Mouse (Mus musculus): ENCODE results near the gene Irgq. TPM values are rescaled to one million over a fixed set of nuclear protein-coding genes. Genes with fewer than 3 reads are reported as not detected.

Gene Irgq
- polyA plus RNA-seq, 1 experiment: not detected

- Histone ChIP-seq H3K4me1 (ENCODE audit: control insufficient read depth, insufficient read depth, low read length) (peaks cover 7% of the 10 kb centered on the region), H3K4me3 (ENCODE audit: insufficient read depth, low read depth, low read length) (no peak overlapping the region), H3K27ac (ENCODE audit: insufficient read depth, low read depth, low read length) (no peak overlapping the region)
- TF ChIP-seq POLR2A (IDR thresholded peaks at IDR 0.05; ENCODE audit: insufficient read depth, low read depth, low read length) (no peak), CTCF (IDR thresholded peaks at IDR 0.05; ENCODE audit: insufficient read depth, low read depth, low read length) (no peak)
- 88% methylated on average over 6 of the region's 6 CpGs for WGBS
These were observed 6.8 kb upstream of the Irgq start for GRCm38 (mm10) chr7:24523723-24524122.

GRCm38 (mm10) chr7:24524978-24525377, 5.5 kb upstream of the Irgq start:
- WGBS: 75% methylated on average over 6 of the region's 6 CpGs
- H3K4me3 ChIP-seq (ENCODE audit: insufficient read depth, low read depth, low read length): no peak overlapping the region
- H3K27ac ChIP-seq (ENCODE audit: insufficient read depth, low read depth, low read length): no peak overlapping the region
- no peak for TF ChIP-seq POLR2A (IDR thresholded peaks at IDR 0.05; ENCODE audit: insufficient read depth, low read depth, low read length)
- 0 out of 2 replicates have a peak, but pooled peaks have one; percentile 8 for TF ChIP-seq CTCF (IDR thresholded peaks at IDR 0.05; ENCODE audit: insufficient read depth, low read depth, low read length)
- H3K4me1 ChIP-seq (ENCODE audit: control insufficient read depth, insufficient read depth, low read length): peaks cover 12% of the 10 kb centered on the region

- Histone ChIP-seq H3K4me1 (ENCODE audit: control insufficient read depth, insufficient read depth, low read length) (peaks cover 12% of the 10 kb centered on the region), H3K27ac (ENCODE audit: insufficient read depth, low read depth, low read length) (no peak overlapping the region), H3K4me3 (ENCODE audit: insufficient read depth, low read depth, low read length) (no peak overlapping the region)
- 43% methylated on average over 12 of the region's 12 CpGs for WGBS
- TF ChIP-seq CTCF (IDR thresholded peaks at IDR 0.05; ENCODE audit: insufficient read depth, low read depth, low read length) (no peak), POLR2A (IDR thresholded peaks at IDR 0.05; ENCODE audit: insufficient read depth, low read depth, low read length) (no peak)
These were observed 4.6 kb upstream of the Irgq start for GRCm38 (mm10) chr7:24525686-24526420.

GRCm38 (mm10) chr7:24528861-24529260, 1.6 kb upstream of the Irgq start:
- no peak overlapping the region for H3K4me3 ChIP-seq (ENCODE audit: insufficient read depth, low read depth, low read length)
- 89% methylated on average over 11 of the region's 11 CpGs for WGBS
- H3K4me1 ChIP-seq (ENCODE audit: control insufficient read depth, insufficient read depth, low read length): peaks cover 28% of the 10 kb centered on the region
- no peak for TF ChIP-seq POLR2A (IDR thresholded peaks at IDR 0.05; ENCODE audit: insufficient read depth, low read depth, low read length)
- no peak for TF ChIP-seq CTCF (IDR thresholded peaks at IDR 0.05; ENCODE audit: insufficient read depth, low read depth, low read length)
- no peak overlapping the region for H3K27ac ChIP-seq (ENCODE audit: insufficient read depth, low read depth, low read length)

GRCm38 (mm10) chr7:24529580-24529979, 909 bp upstream of the Irgq start:
- H3K4me1 ChIP-seq (ENCODE audit: control insufficient read depth, insufficient read depth, low read length): peaks cover 32% of the 10 kb centered on the region
- 52% methylated on average over 11 of the region's 11 CpGs for WGBS
- H3K4me3 ChIP-seq (ENCODE audit: insufficient read depth, low read depth, low read length): peak overlapping the region; percentile 71
- TF ChIP-seq POLR2A (IDR thresholded peaks at IDR 0.05; ENCODE audit: insufficient read depth, low read depth, low read length) (no peak), CTCF (IDR thresholded peaks at IDR 0.05; ENCODE audit: insufficient read depth, low read depth, low read length) (no peak)
- H3K27ac ChIP-seq (ENCODE audit: insufficient read depth, low read depth, low read length): peak overlapping the region; percentile 96

- Histone ChIP-seq H3K4me1 (ENCODE audit: control insufficient read depth, insufficient read depth, low read length) (peaks cover 32% of the 10 kb centered on the region), H3K4me3 (ENCODE audit: insufficient read depth, low read depth, low read length) (peak overlapping the region; percentile 75), H3K27ac (ENCODE audit: insufficient read depth, low read depth, low read length) (peak overlapping the region; percentile 63)
- TF ChIP-seq CTCF (IDR thresholded peaks at IDR 0.05; ENCODE audit: insufficient read depth, low read depth, low read length): peak; percentile 56; the same call in 1 of the 2 replicates
- TF ChIP-seq POLR2A (IDR thresholded peaks at IDR 0.05; ENCODE audit: insufficient read depth, low read depth, low read length): no peak
- under 1% methylated on average over 43 of the region's 43 CpGs for WGBS
These were observed 902 bp downstream of the Irgq start for GRCm38 (mm10) chr7:24531211-24531971.

- peaks cover 29% of the 10 kb centered on the region for H3K4me1 ChIP-seq (ENCODE audit: control insufficient read depth, insufficient read depth, low read length)
- no peak for TF ChIP-seq CTCF (IDR thresholded peaks at IDR 0.05; ENCODE audit: insufficient read depth, low read depth, low read length)
- TF ChIP-seq POLR2A (IDR thresholded peaks at IDR 0.05; ENCODE audit: insufficient read depth, low read depth, low read length): no peak
- 81% methylated on average over 28 of the region's 28 CpGs for WGBS
- H3K27ac ChIP-seq (ENCODE audit: insufficient read depth, low read depth, low read length): no peak overlapping the region
- H3K4me3 ChIP-seq (ENCODE audit: insufficient read depth, low read depth, low read length): no peak overlapping the region
These were observed 2.6 kb downstream of the Irgq start for GRCm38 (mm10) chr7:24533031-24533571.

GRCm38 (mm10) chr7:24533806-24534205, 3.3 kb downstream of the Irgq start:
- no peak overlapping the region for H3K27ac ChIP-seq (ENCODE audit: insufficient read depth, low read depth, low read length)
- WGBS: 52% methylated on average over 42 of the region's 42 CpGs
- TF ChIP-seq POLR2A (IDR thresholded peaks at IDR 0.05; ENCODE audit: insufficient read depth, low read depth, low read length) (no peak), CTCF (IDR thresholded peaks at IDR 0.05; ENCODE audit: insufficient read depth, low read depth, low read length) (no peak)
- peaks cover 33% of the 10 kb centered on the region for H3K4me1 ChIP-seq (ENCODE audit: control insufficient read depth, insufficient read depth, low read length)
- H3K4me3 ChIP-seq (ENCODE audit: insufficient read depth, low read depth, low read length): no peak overlapping the region

GRCm38 (mm10) chr7:24534301-24534700, 3.8 kb downstream of the Irgq start:
- Histone ChIP-seq H3K27ac (ENCODE audit: insufficient read depth, low read depth, low read length) (no peak overlapping the region), H3K4me3 (ENCODE audit: insufficient read depth, low read depth, low read length) (no peak overlapping the region), H3K4me1 (ENCODE audit: control insufficient read depth, insufficient read depth, low read length) (peaks cover 33% of the 10 kb centered on the region)
- TF ChIP-seq POLR2A (IDR thresholded peaks at IDR 0.05; ENCODE audit: insufficient read depth, low read depth, low read length): no peak
- no peak for TF ChIP-seq CTCF (IDR thresholded peaks at IDR 0.05; ENCODE audit: insufficient read depth, low read depth, low read length)
- 45% methylated on average over 19 of the region's 19 CpGs for WGBS
